In genomic region chr2:25262291-25262767, GRCm38 (mm10) we compare ENCODE assay signal across 8 mouse cellular contexts. TPM values are rescaled to one million over a fixed set of nuclear protein-coding genes. Genes with fewer than 3 reads are reported as not detected.
DNase-seq lines count a peak whose midpoint lies in the region; ATAC-seq lines count a peak whose summit lies in the region.

TSS of gene Tprn (plus strand) at chr2:25262618.

- H3K27ac ChIP-seq in hindbrain, embryonic 15.5 days (replicated peaks): peak within 1 kb of the TSS; percentile 80

- peak within 1 kb of the TSS; percentile 94 for H3K4me2 ChIP-seq in hindbrain, embryonic 15.5 days

- H3K27me3 ChIP-seq in hindbrain, embryonic 15.5 days: no peaks in the 10 kb centered on the region

- peak; percentile 93 for DNase-seq in T-cell, adult 2 months (ENCODE audit: low spot score)
- peak; percentile 97 to 98 for DNase-seq in cerebellum, postnatal 36 days
- DNase-seq in frontal cortex, postnatal 36 days (ENCODE audit: low spot score in 2 of 2): peak; percentile 90 to 97
- DNase-seq in left cerebral cortex, adult 11 months (ENCODE audit: low spot score): peak; percentile 96
- DNase-seq in lung, postnatal 4 days: peak; percentile 94 to 97
- peak; percentile 90 for DNase-seq in retina, postnatal 7 days (ENCODE audit: low read depth, low spot score)
- peak; percentile 82 for DNase-seq in urinary bladder, adult 2 months (ENCODE audit: low spot score)

- no peaks in the 10 kb centered on the region for H3K36me3 ChIP-seq in hindbrain, embryonic 15.5 days

- H3K4me3 ChIP-seq in hindbrain, embryonic 15.5 days: peak within 1 kb of the TSS; percentile 74

- WGBS in hindbrain, embryonic 15.5 days: 1% methylated on average over 30 of the region's 39 CpGs

- peaks cover 49% of the 10 kb centered on the region for H3K4me1 ChIP-seq in hindbrain, embryonic 15.5 days (replicated peaks)

- peak within 1 kb of the TSS; percentile 64 for H3K9ac ChIP-seq in hindbrain, embryonic 15.5 days

- no peaks in the 10 kb centered on the region for H3K9me3 ChIP-seq in hindbrain, embryonic 15.5 days

- ATAC-seq in hindbrain, embryonic 15.5 days (ENCODE audit: low FRiP score, low read depth): peak; percentile 99

RNA-seq across cellular contexts. Expression of gene Tprn, which starts in this region (rescaled TPM):
- 17.1 and 21.5 TPM in 2 replicates for polyA plus RNA-seq in hindbrain, embryonic 15.5 days (2015; fragmentation: Nextera tagmentation; extraction: Ambion mirVana)
- polyA plus RNA-seq in urinary bladder, adult 2 months (2012; rRNA removed): 8.0 and 13.6 TPM in 2 replicates

Comparison
In these comparisons a context has a peak if more than half of its experiments do, and no peak if none do; other contexts are left out.
1. Peak in every context shown above with its lines: DNase-seq, ATAC-seq, H3K4me3 ChIP-seq and H3K27ac ChIP-seq.